Mouse (Mus musculus) forebrain, embryonic 12.5 days (tissue): ENCODE measurements at regions not wholly inside any gene's neighbourhood (a gene's known extent, or its start where the extent isn't known, plus 50 kb on each side); places are given as distances from the start of the nearest gene placed in this dataset.
"Not testable (repeated sequence)": the region's sequence is repeated elsewhere in the genome, so short reads cannot be mapped to it uniquely, and the experiment has no call there.

Experiments used
- ATAC-seq: fragments of 200-750 bp; cut with Nextera tagmentation; 2 replicates; pipeline ENCODE4 v1.8.0; 2017; ENCODE audit warnings: moderate TSS enrichment; ENCODE audit not compliant: low FRiP score
- H3K27ac ChIP-seq: fragments of 300-500 bp; sonication (generic); 2 replicates; pipeline ENCODE4 v1.5.1; 2016; ENCODE audit warnings: mild to moderate bottlenecking
- H3K27me3 ChIP-seq: fragments of 300-500 bp; sonication (generic); 2 replicates; pipeline ENCODE4 v1.6.1; 2016; ENCODE audit warnings: mild to moderate bottlenecking
- H3K36me3 ChIP-seq: fragments of 300-500 bp; sonication (generic); replicated peaks from 2 replicates; pipeline ENCODE4 v1.6.1; 2016; ENCODE audit warnings: mild to moderate bottlenecking
- H3K4me1 ChIP-seq: fragments of 300-500 bp; sonication (generic); 2 replicates; pipeline ENCODE4 v1.6.1; 2016
- H3K4me2 ChIP-seq: fragments of 300-500 bp; sonication (generic); 2 replicates; pipeline ENCODE4 v1.6.1; 2016; ENCODE audit warnings: mild to moderate bottlenecking, moderate library complexity
- H3K4me3 ChIP-seq: fragments of 300-500 bp; sonication (generic); replicated peaks from 2 replicates; pipeline ENCODE4 v1.5.1; 2016; ENCODE audit warnings: mild to moderate bottlenecking
- H3K9ac ChIP-seq: fragments of 300-500 bp; sonication (generic); 2 replicates; pipeline ENCODE4 v1.6.1; 2016; ENCODE audit warnings: mild to moderate bottlenecking
- H3K9me3 ChIP-seq: fragments of 300-500 bp; sonication (generic); 2 replicates; pipeline ENCODE4 v1.6.1; 2016
- WGBS: fragments of 180-500 bp; shearing (Covaris S2); methylation state at CpG from one replicate; pipeline ENCODE4 v1.1.7; 2016; 5-methylcytosine and 5-hydroxymethylcytosine counted together

GRCm38 (mm10) chr12:47975868-47976267 lies 1157.1 kb upstream of the Nova1 start:
- H3K9ac ChIP-seq: no peak overlapping the region
- ATAC-seq: no peak
- no peak overlapping the region for H3K4me2 ChIP-seq
- H3K27ac ChIP-seq: no peak overlapping the region
- no peak overlapping the region for H3K4me3 ChIP-seq
- no peaks in the 10 kb centered on the region for H3K9me3 ChIP-seq
- H3K4me1 ChIP-seq: no peaks in the 10 kb centered on the region
- H3K36me3 ChIP-seq: no peaks in the 10 kb centered on the region
- no peaks in the 10 kb centered on the region for H3K27me3 ChIP-seq

- H3K27me3 ChIP-seq: no peaks in the 10 kb centered on the region
- no peak overlapping the region for H3K9ac ChIP-seq
- H3K4me2 ChIP-seq: no peak overlapping the region
- no peaks in the 10 kb centered on the region for H3K36me3 ChIP-seq
- no peaks in the 10 kb centered on the region for H3K4me1 ChIP-seq
- WGBS: 44% methylated on average over 2 of the region's 2 CpGs
- ATAC-seq: no peak
- H3K9me3 ChIP-seq: no peaks in the 10 kb centered on the region
- H3K4me3 ChIP-seq: no peak overlapping the region
- H3K27ac ChIP-seq: no peak overlapping the region
Measured at GRCm38 (mm10) chr12:47969655-47970054, 1150.9 kb upstream of the Nova1 start.

- 88% methylated on average over 8 of the region's 8 CpGs for whole genome bisulfite sequencing
- Histone ChIP-seq H3K9ac (no peak overlapping the region), H3K4me1 (no peaks in the 10 kb centered on the region), H3K27ac (no peak overlapping the region), H3K4me3 (no peak overlapping the region), H3K9me3 (no peaks in the 10 kb centered on the region), H3K36me3 (no peaks in the 10 kb centered on the region), H3K4me2 (no peak overlapping the region), H3K27me3 (no peaks in the 10 kb centered on the region)
- no peak for ATAC-seq
Measured at GRCm38 (mm10) chr12:47954330-47954729, 1135.6 kb upstream of the Nova1 start.

- H3K4me2 ChIP-seq, H3K9me3 ChIP-seq, H3K36me3 ChIP-seq, H3K9ac ChIP-seq, H3K27ac ChIP-seq, ATAC-seq, H3K4me1 ChIP-seq, H3K4me3 ChIP-seq, H3K27me3 ChIP-seq: not testable (repeated sequence)
- 36% methylated on average over 2 of the region's 2 CpGs for whole genome bisulfite sequencing
Measured at GRCm38 (mm10) chr12:47939491-47939890, 1120.8 kb upstream of the Nova1 start.

GRCm38 (mm10) chr12:47927007-47927406 lies 1108.3 kb upstream of the Nova1 start:
- no peak overlapping the region for H3K4me2 ChIP-seq
- no peak overlapping the region for H3K27ac ChIP-seq
- no peak overlapping the region for H3K4me3 ChIP-seq
- H3K27me3 ChIP-seq: no peaks in the 10 kb centered on the region
- H3K36me3 ChIP-seq: no peaks in the 10 kb centered on the region
- H3K9ac ChIP-seq: no peak overlapping the region
- no peaks in the 10 kb centered on the region for H3K9me3 ChIP-seq
- no peak for ATAC-seq
- WGBS: 66% methylated on average over 2 of the region's 2 CpGs
- H3K4me1 ChIP-seq: no peaks in the 10 kb centered on the region
